Mouse (Mus musculus) brain, embryonic 14.5 days (tissue): ENCODE measurements around the gene Trim27.

ENCODE experiments used
- CTCF ChIP-seq: fragments of 200-500 bp; IDR thresholded peaks from 2 replicates; pipeline ENCODE4 v1.5.1; 2012; ENCODE audit warnings: inconsistent platforms, mild to moderate bottlenecking, moderate library complexity, borderline replicate concordance; ENCODE audit not compliant: insufficient read depth, insufficient read length; ENCODE audit errors: extremely low read depth
- POLR2A ChIP-seq: fragments of 200-500 bp; IDR thresholded peaks from 2 replicates; pipeline ENCODE4 v1.6.1; 2012; ENCODE audit warnings: mild to moderate bottlenecking, inconsistent platforms, borderline replicate concordance; ENCODE audit not compliant: poor library complexity, insufficient read depth, insufficient read length, severe bottlenecking; ENCODE audit errors: extremely low read depth

- TF ChIP-seq CTCF (no peak), POLR2A (no peak)
These were observed 3.8 kb downstream of the Trim27 start for GRCm38 (mm10) chr13:21183066-21183465.
